Mouse (Mus musculus) neural tube, embryonic 11.5 days (tissue): ENCODE results near the gene Hsd3b1. TPM values are rescaled to one million over a fixed set of nuclear protein-coding genes. Genes with fewer than 3 reads are reported as not detected.
"Not testable (repeated sequence)": the region's sequence is repeated elsewhere in the genome, so short reads cannot be mapped to it uniquely, and the experiment has no call there.

ENCODE experiments used
- ATAC-seq: fragments of 200-750 bp; cut with Nextera tagmentation; 2 replicates; pipeline ENCODE4 v1.8.0; 2017; ENCODE audit warnings: moderate number of reproducible peaks, mild to moderate bottlenecking, moderate TSS enrichment, moderate library complexity; ENCODE audit not compliant: insufficient read depth, low FRiP score, low TSS enrichment
- DNase-seq: peaks from one replicate; pipeline ENCODE4 v3.0.0-alpha.2; 2015; ENCODE audit warnings: low spot score
- H3K27ac ChIP-seq: fragments of 300-500 bp; sonication (generic); 2 replicates; pipeline ENCODE4 v1.5.1; 2014; ENCODE audit warnings: low read depth, mild to moderate bottlenecking, low read length
- H3K27me3 ChIP-seq: fragments of 300-500 bp; sonication (generic); 2 replicates; pipeline ENCODE4 v1.6.1; 2014; ENCODE audit warnings: mild to moderate bottlenecking, low read length, mixed read lengths; ENCODE audit not compliant: control insufficient read depth, insufficient read depth
- H3K36me3 ChIP-seq: fragments of 300-500 bp; sonication (generic); 2 replicates; pipeline ENCODE4 v1.6.1; 2014; ENCODE audit warnings: mild to moderate bottlenecking, low read length, moderate library complexity, mixed read lengths; ENCODE audit not compliant: control insufficient read depth, insufficient read depth
- H3K4me1 ChIP-seq: fragments of 300-500 bp; sonication (generic); 2 replicates; pipeline ENCODE4 v1.6.1; 2014; ENCODE audit warnings: low read length, mixed read lengths; ENCODE audit not compliant: control insufficient read depth, insufficient read depth
- H3K4me2 ChIP-seq: fragments of 300-500 bp; sonication (generic); 2 replicates; pipeline ENCODE4 v1.6.1; 2014; ENCODE audit warnings: low read depth, mild to moderate bottlenecking, moderate library complexity
- H3K4me3 ChIP-seq: fragments of 300-500 bp; sonication (generic); 2 replicates; pipeline ENCODE4 v1.5.1; 2014; ENCODE audit warnings: low read depth, low read length
- H3K9ac ChIP-seq: fragments of 300-500 bp; sonication (generic); 2 replicates; pipeline ENCODE4 v1.6.1; 2014; ENCODE audit warnings: mild to moderate bottlenecking, low read length
- H3K9me3 ChIP-seq: fragments of 300-500 bp; sonication (generic); 2 replicates; pipeline ENCODE4 v1.6.1; 2016; ENCODE audit warnings: low read length; ENCODE audit not compliant: control insufficient read depth
- WGBS: fragments of 180-500 bp; shearing (Covaris S2); extraction: QIAGEN DNeasy Blood & Tissue Kit; methylation state at CpG from one replicate; pipeline ENCODE4 v1.1.7; 2014; 5-methylcytosine and 5-hydroxymethylcytosine counted together
- polyA plus RNA-seq: library from polyadenylated mRNA; unstranded; fragments of >200 nt; fragmentation: Nextera tagmentation; extraction: Ambion mirVana; gene quantifications from 2 replicates; pipeline ENCODE4 v1.2.1, GENCODE M21; 2014

The Hsd3b1 gene
- polyA plus RNA-seq, 1 experiment from 2014 or later, result 0.45 TPM

GRCm38 (mm10) chr3:98848898-98849297 is 10.7 kb downstream of the Hsd3b1 start:
- 93% methylated on average over 1 of the region's 1 CpGs for WGBS
- H3K27me3 ChIP-seq, result no peaks in the 10 kb centered on the region
- H3K9ac ChIP-seq, result no peak overlapping the region

GRCm38 (mm10) chr3:98814101-98814670 is 45.4 kb downstream of the Hsd3b1 start, which contains the start of gene Hsd3b6:
TSS of gene Hsd3b6 (minus strand) at chr3:98814443.
- no peak within 1 kb of the TSS for H3K9ac ChIP-seq
- no peak within 1 kb of the TSS for H3K27ac ChIP-seq
- H3K4me2 ChIP-seq, result no peak within 1 kb of the TSS
- no peaks in the 10 kb centered on the region for H3K4me1 ChIP-seq
- DNase-seq (no peak), ATAC-seq (no peak)
- H3K36me3 ChIP-seq, result no peaks in the 10 kb centered on the region
- no peak within 1 kb of the TSS for H3K4me3 ChIP-seq
- no peaks in the 10 kb centered on the region for H3K27me3 ChIP-seq
- H3K9me3 ChIP-seq, result no peaks in the 10 kb centered on the region
- 76% methylated on average over 6 of the region's 6 CpGs for WGBS

More at GRCm38 (mm10) chr3:98848898-98849297, 10.7 kb downstream of the Hsd3b1 start:
- no peak for ATAC-seq
- Histone ChIP-seq H3K36me3 (no peaks in the 10 kb centered on the region), H3K27ac (no peak overlapping the region), H3K4me3 (no peak overlapping the region), H3K9me3 (no peaks in the 10 kb centered on the region), H3K4me1 (no peaks in the 10 kb centered on the region), H3K4me2 (no peak overlapping the region)
- DNase-seq, result no peak

GRCm38 (mm10) chr3:98812653-98813052 is 46.9 kb downstream of the Hsd3b1 start:
- not testable (repeated sequence) for ATAC-seq, H3K9me3 ChIP-seq, H3K4me3 ChIP-seq, H3K27ac ChIP-seq, H3K4me1 ChIP-seq, H3K27me3 ChIP-seq, H3K36me3 ChIP-seq, H3K9ac ChIP-seq, H3K4me2 ChIP-seq, DNase-seq
- 86% methylated on average over 6 of the region's 6 CpGs for WGBS

- not testable (repeated sequence) for H3K4me3 ChIP-seq, H3K36me3 ChIP-seq, H3K27ac ChIP-seq, DNase-seq, ATAC-seq, H3K9me3 ChIP-seq, H3K27me3 ChIP-seq, H3K4me2 ChIP-seq, H3K9ac ChIP-seq, H3K4me1 ChIP-seq
- WGBS, result 69% methylated on average over 3 of the region's 3 CpGs
Observed at GRCm38 (mm10) chr3:98805032-98805431, 54.6 kb downstream of the Hsd3b1 start.

Other genes starting within 250 kb of the Hsd3b1 start
- gene Hsd3b5, start 229.5 kb downstream of the Hsd3b1 start, polyA plus RNA-seq, result not detected in 2 replicates
- not detected in 2 replicates for gene Hsd3b2, start 135.3 kb downstream of the Hsd3b1 start, polyA plus RNA-seq
- gene Hsd3b3, start 96.7 kb downstream of the Hsd3b1 start, polyA plus RNA-seq, result not detected in 2 replicates
- 15.4 and 15.8 TPM in 2 replicates for gene Hsd3b6, start 45.4 kb downstream of the Hsd3b1 start, polyA plus RNA-seq
- not detected in 2 replicates for gene Hao2, start 33.4 kb upstream of the Hsd3b1 start, polyA plus RNA-seq